Mouse (Mus musculus) small intestine, adult 2 months (tissue): Measurements from ENCODE around the gene Mettl27.

ENCODE experiments used
- CTCF ChIP-seq: fragments of 200-500 bp; IDR thresholded peaks from 2 replicates; pipeline ENCODE4 v1.5.1; 2012; ENCODE audit warnings: low read depth, mild to moderate bottlenecking, control low read depth, inconsistent platforms, low read length, moderate library complexity, mixed read lengths; ENCODE audit not compliant: insufficient replicate concordance, insufficient read length; ENCODE audit errors: extremely low read depth
- POLR2A ChIP-seq: fragments of 200-500 bp; IDR thresholded peaks from 2 replicates; pipeline ENCODE4 v1.6.1; 2012; ENCODE audit warnings: low read depth, mild to moderate bottlenecking, control low read depth, inconsistent platforms, low read length, moderate library complexity

DNA sequence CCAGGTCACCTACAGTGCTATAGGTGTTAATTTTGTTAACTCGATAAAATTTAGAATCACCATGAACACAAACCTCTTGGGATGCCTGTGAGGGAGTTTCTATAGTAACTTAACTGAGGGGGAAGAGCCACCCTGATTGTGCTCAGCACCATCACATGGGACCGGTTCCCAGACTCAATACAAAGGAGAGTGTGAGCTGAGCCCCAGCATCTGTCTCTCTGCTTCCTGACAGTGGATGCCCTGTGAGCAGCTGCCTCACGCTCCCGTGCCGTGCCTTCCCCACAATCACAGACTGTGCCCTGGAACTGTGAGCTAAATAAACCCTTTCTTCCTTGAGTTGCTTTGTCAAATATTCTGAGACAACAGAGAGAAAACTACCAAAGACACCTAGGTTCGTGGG is 9.0 kb upstream of the Mettl27 start:
- TF ChIP-seq CTCF, result no peak
- TF ChIP-seq POLR2A, result no peak
